Mouse (Mus musculus) liver, adult 2 months (tissue): Measurements from ENCODE around the gene Akr1cl.

ENCODE experiments used
- CTCF ChIP-seq: fragments of 200-500 bp; IDR thresholded peaks from 2 replicates; pipeline ENCODE4 v1.5.1; 2011; ENCODE audit warnings: low read depth, low read length, control low read depth
- POLR2A ChIP-seq: fragments of 200-500 bp; IDR thresholded peaks from 2 replicates; pipeline ENCODE4 v1.6.1; 2011; ENCODE audit warnings: low read length, control low read depth; ENCODE audit not compliant: insufficient read depth; ENCODE audit errors: extremely low read depth

DNA sequence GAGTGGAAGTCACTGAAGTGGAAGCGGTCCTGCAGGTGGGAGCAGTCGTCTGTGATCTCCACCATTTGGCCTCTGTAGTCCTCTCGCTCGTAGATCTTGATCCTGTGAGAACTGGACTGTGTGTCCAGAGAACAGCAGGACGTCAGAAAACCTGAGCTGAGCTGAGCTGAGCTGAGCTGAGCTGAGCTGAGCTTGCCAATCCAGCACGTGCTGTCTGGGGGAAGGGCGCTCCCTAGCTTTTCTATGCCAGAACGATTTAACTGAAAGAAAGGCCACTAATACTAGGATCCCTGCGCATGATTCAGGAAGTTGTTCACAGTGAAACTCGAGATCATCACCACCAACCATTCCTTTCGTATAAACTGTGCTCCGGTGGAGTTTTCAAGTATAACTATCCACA is 16.2 kb upstream of the Akr1cl start:
- TF ChIP-seq CTCF (no peak), POLR2A (no peak)
